Mouse (Mus musculus) heart, adult 8-10 months (tissue): ENCODE data around the gene Myl3. TPM values are rescaled to one million over a fixed set of nuclear protein-coding genes. Genes with fewer than 3 reads are reported as not detected.

Source experiments
- DNase-seq: peaks from one replicate; pipeline ENCODE4 v3.0.0; 2022; ENCODE audit warnings: low spot score
- total RNA-seq, 4 experiments: library from RNA; stranded (reverse); gene quantifications; 2 replicates each; pipeline ENCODE4 v1.2.4; 2022

Gene Myl3
- total RNA-seq, 4 experiments from 2014 or later, result 10,766 to 11,632 (median 11,251) TPM

- DNase-seq, result no peak
Observed at GRCm38 (mm10) chr9:110729841-110730240, 11.8 kb upstream of the Myl3 start.

GRCm38 (mm10) chr9:110731859-110732258 is 9.8 kb upstream of the Myl3 start:
- DNase-seq, result no peak

GRCm38 (mm10) chr9:110732623-110733022 is 9.0 kb upstream of the Myl3 start:
- peak; percentile 80 for DNase-seq

- DNase-seq, result no peak
Observed at GRCm38 (mm10) chr9:110733102-110733501, 8.6 kb upstream of the Myl3 start.

GRCm38 (mm10) chr9:110734154-110734553 is 7.5 kb upstream of the Myl3 start:
- no peak for DNase-seq

GRCm38 (mm10) chr9:110736362-110736761 is 5.3 kb upstream of the Myl3 start:
- no peak for DNase-seq

GRCm38 (mm10) chr9:110738054-110738453 is 3.6 kb upstream of the Myl3 start:
- no peak for DNase-seq

GRCm38 (mm10) chr9:110739961-110740360 is 1.7 kb upstream of the Myl3 start:
- no peak for DNase-seq

GRCm38 (mm10) chr9:110742295-110742950 is 762 bp downstream of the Myl3 start:
- no peak for DNase-seq

GRCm38 (mm10) chr9:110742951-110743455 is 1.3 kb downstream of the Myl3 start:
- no peak for DNase-seq

GRCm38 (mm10) chr9:110743456-110744323 is 2.0 kb downstream of the Myl3 start:
- no peak for DNase-seq

- no peak for DNase-seq
Observed at GRCm38 (mm10) chr9:110745752-110746151, 4.1 kb downstream of the Myl3 start.

GRCm38 (mm10) chr9:110746238-110746637 is 4.6 kb downstream of the Myl3 start:
- DNase-seq, result no peak

GRCm38 (mm10) chr9:110746961-110747360 is 5.3 kb downstream of the Myl3 start, which contains the start of gene Pth1r:
Gene Pth1r (minus strand): TSS chr9:110747145.
- DNase-seq, result no peak

GRCm38 (mm10) chr9:110748451-110748850 is 6.8 kb downstream of the Myl3 start:
- no peak for DNase-seq

- DNase-seq, result no peak
Observed at GRCm38 (mm10) chr9:110750404-110751187, 8.9 kb downstream of the Myl3 start.

GRCm38 (mm10) chr9:110751412-110751811 is 9.8 kb downstream of the Myl3 start:
- no peak for DNase-seq

- no peak for DNase-seq
Observed at GRCm38 (mm10) chr9:110752917-110753435, 11.3 kb downstream of the Myl3 start.

- no peak for DNase-seq
Observed at GRCm38 (mm10) chr9:110753773-110754172, 12.1 kb downstream of the Myl3 start.

- DNase-seq, result no peak
Observed at GRCm38 (mm10) chr9:110757816-110758215, 16.2 kb downstream of the Myl3 start.

- DNase-seq, result peak; percentile 90
Observed at GRCm38 (mm10) chr9:110758605-110759004, 16.9 kb downstream of the Myl3 start.

- DNase-seq, result peak; percentile 61
Observed at GRCm38 (mm10) chr9:110759265-110759664, 17.6 kb downstream of the Myl3 start.
